In genomic region chr16:55843919-55844318, GRCm38 (mm10) we compare ENCODE assay signal across 33 mouse cellular contexts.
"Had no signal": no experiment of that assay in that cellular context is flagged by ENCODE, and none has a peak within 500 bp of the region (broad histone marks: within the 10 kb centered on the region; RNA-seq: fewer than 3 reads in every experiment).

No protein-coding gene starts in this region.

- ATAC-seq: hindbrain, embryonic 16.5 days; hindbrain, postnatal 0 days; inflammation-experienced regulatory T-cells, adult 6 months; intestine, embryonic 15.5 days; intestine, embryonic 16.5 days; intestine, postnatal 0 days had no signal

- H3K27me3 ChIP-seq: heart, embryonic 13.5 days; heart, embryonic 15.5 days; hindbrain, embryonic 12.5 days; hindbrain, embryonic 13.5 days; hindbrain, embryonic 15.5 days; intestine, embryonic 15.5 days; kidney, embryonic 15.5 days had no signal

- H3K36me3 ChIP-seq: heart, embryonic 15.5 days had no signal

- H3K27ac ChIP-seq: heart, embryonic 10.5 days; heart, embryonic 13.5 days; heart, embryonic 15.5 days; hindbrain, embryonic 10.5 days; hindbrain, embryonic 12.5 days; hindbrain, embryonic 13.5 days; hindbrain, embryonic 14.5 days; hindbrain, embryonic 15.5 days; hindbrain, postnatal 0 days; intestine, embryonic 15.5 days; kidney, embryonic 15.5 days; kidney, postnatal 0 days; layer of hippocampus, adult 2 months had no signal

- H3K9me3 ChIP-seq: heart, embryonic 10.5 days; heart, embryonic 13.5 days; heart, embryonic 15.5 days; hindbrain, embryonic 12.5 days; intestine, embryonic 15.5 days; kidney, embryonic 15.5 days had no signal

- H3K4me3 ChIP-seq: heart, embryonic 10.5 days; heart, embryonic 13.5 days; heart, embryonic 15.5 days; hindbrain, embryonic 10.5 days; hindbrain, embryonic 12.5 days; hindbrain, embryonic 13.5 days; hindbrain, embryonic 15.5 days; intestine, embryonic 15.5 days; kidney, embryonic 15.5 days; layer of hippocampus, adult 2 months had no signal

- DNase-seq: heart, postnatal 10 days; heart, postnatal 14 days; heart, postnatal 36 days; heart, postnatal 4 days; kidney, adult 11 months; kidney, adult 18-20 months; kidney, adult 2 months; kidney, adult 8-10 months; kidney, adult 9 months; kidney, postnatal 10 days; kidney, postnatal 14 days; kidney, postnatal 25 days; kidney, postnatal 4 days; layer of hippocampus, adult 9-11 months; layer of hippocampus, postnatal 36 days had no signal

- H3K4me1 ChIP-seq: heart, embryonic 10.5 days; heart, embryonic 15.5 days; hindbrain, embryonic 12.5 days; hindbrain, embryonic 13.5 days; hindbrain, embryonic 15.5 days; intestine, embryonic 15.5 days had no signal

- H3K4me2 ChIP-seq: heart, embryonic 11.5 days; heart, embryonic 13.5 days; heart, embryonic 15.5 days; hindbrain, embryonic 12.5 days; hindbrain, embryonic 13.5 days; hindbrain, embryonic 14.5 days; hindbrain, embryonic 15.5 days; intestine, embryonic 15.5 days; kidney, embryonic 15.5 days had no signal

- H3K9ac ChIP-seq: heart, embryonic 13.5 days; heart, embryonic 15.5 days; hindbrain, embryonic 12.5 days; hindbrain, embryonic 13.5 days; hindbrain, embryonic 14.5 days; hindbrain, embryonic 15.5 days; intestine, embryonic 15.5 days; kidney, embryonic 15.5 days had no signal
